Mouse (Mus musculus): ENCODE data around the gene Mrps15. TPM values are rescaled to one million over a fixed set of nuclear protein-coding genes. Genes with fewer than 3 reads are reported as not detected.
A peak's percentile ranks its signal among the peaks of the same experiment; 100 is the strongest.

The Mrps15 gene
- 10 to 100 TPM; 44.1 to 44.9 TPM for total RNA-seq (2021)

DNA sequence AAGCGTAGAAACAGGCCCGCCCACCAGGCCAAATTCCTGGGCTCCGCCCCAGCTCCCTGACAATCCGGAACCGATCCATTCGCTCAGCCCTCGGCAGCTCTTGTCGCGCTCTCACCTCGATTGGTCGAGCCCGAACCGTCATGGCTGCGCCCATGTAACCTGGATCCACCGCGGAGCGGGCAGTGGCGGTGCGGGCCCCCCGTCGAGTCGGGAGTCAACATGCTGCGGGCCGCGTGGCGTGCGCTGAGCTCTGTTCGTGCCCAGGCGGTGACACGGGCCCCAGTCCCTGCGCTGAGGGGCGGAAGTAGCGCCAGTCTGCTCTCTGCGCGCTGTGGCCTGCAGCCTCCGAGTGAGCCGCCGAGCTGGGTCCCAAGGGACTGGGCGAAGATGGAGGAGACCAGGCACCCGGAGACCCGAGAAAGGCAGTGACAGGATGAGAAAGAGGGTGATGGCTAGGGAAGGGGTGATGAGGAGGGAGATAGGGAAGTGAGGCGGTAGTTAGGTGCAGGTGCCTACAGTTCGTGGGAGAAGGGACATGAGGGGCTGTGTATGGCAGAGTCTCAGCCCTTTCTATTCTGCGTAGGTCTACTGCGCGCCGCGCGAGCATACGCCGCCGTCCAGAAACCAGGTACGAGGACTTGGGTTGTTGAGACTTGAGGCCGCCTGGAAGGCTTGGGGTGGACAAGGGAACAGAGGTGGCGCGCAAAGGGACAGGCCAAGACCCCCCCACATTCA lies at the start of gene Mrps15:
TSS of gene Mrps15 (plus strand) at position 75 of the 735 bp plus-strand sequence.
- peak; percentile 80 to 81 for DNase-seq

DNA sequence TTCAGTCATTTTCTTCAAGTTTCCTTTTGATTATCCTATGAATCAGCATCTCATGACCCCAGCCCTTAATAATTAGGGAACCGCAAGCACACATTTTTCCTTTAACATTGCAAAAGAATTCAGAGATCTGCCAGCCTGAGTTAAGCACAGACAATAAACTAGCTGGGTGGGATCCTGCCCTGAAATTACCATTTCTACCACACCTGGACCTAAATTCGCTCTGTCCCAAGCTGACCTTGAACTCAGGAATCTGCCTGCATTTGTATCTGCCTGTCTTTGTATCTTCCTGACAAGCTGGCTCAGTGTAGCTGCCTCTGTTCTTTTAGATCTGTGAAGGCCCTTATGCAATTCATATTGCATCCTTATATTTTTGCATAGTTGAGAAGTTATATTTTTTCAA lies 48.9 kb upstream of the Mrps15 start:
- no peak for DNase-seq

- DNase-seq: no peak
Observed at GRCm38 (mm10) chr4:126001311-126002199, 45.2 kb upstream of the Mrps15 start.

GRCm38 (mm10) chr4:126017676-126018332 lies 28.9 kb upstream of the Mrps15 start:
- DNase-seq: no peak

- no peak for DNase-seq
Observed at GRCm38 (mm10) chr4:126018966-126019538, 27.7 kb upstream of the Mrps15 start.

DNA sequence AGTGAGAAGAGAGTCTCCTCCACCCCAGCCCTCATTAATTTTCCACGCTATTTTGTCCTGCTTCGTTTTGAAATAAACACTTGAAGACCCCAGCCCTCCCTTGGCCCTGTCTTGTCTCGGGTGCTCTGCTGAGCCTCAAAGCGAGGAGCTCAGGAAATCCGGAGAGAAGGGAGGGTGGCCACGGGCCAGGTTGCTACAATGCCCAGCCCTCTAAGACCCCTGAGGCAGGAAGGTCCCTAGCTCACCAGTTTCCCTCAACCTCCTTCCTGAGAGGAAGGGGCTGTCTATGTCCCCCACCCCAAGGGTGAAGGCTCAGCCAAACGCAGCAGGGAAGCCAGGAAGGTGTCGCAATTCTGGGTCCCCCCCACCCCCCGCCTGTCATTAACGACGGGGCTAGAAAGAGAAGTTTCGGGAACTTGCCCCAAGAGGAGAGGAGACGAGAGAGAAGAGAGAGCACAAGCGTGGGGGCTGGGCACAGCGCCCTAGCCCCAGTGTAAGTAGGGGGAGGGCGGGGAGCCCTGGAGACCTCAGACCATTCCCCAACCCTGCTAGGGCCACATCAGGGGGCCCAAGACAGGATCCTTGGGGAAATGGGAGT lies 22.3 kb upstream of the Mrps15 start, which contains the start of gene Csf3r:
TSS of gene Csf3r (plus strand) at position 248 of the 598 bp plus-strand sequence.
- DNase-seq: peak in 1 of 2 experiments; percentile 9

GRCm38 (mm10) chr4:126025801-126026200 lies 20.9 kb upstream of the Mrps15 start:
- no peak for DNase-seq

DNA sequence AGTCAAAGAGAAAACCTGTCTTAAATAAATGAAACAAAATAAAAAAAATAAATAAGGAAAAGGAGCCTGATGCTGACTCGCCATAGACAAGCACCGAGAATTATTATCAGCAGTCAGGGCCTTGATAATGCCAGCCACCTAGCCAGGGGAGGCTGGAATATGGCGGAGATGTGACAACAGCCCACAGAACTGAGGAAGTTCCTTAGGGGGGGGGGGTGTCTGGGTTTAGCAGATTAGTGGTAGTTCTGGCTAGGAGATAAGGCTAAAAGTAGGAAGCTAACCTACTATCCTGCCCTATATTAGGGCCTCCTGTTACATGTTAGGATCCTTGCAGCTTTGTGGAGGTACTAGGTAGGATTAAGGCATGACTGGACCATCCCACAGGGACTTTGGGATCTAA lies 18.7 kb upstream of the Mrps15 start:
- no peak for DNase-seq

DNA sequence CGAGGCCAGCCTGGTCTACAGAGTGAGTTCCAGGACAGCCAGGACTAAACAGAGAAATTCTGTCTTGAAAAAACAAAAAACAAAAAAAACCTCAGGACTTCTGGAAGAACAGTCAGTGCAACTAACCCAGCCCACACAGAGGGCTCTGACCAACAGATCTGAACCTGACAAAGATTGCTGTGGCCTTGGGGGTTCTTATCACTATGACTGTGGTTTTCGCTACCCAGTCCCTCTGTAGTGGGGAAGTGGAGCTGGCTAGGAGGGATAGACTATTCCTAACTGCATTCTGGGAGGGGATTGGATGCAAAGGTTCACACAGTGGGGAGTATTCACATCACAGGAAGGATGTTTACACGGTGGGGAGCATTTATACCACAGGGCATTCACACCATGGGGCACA lies 17.7 kb upstream of the Mrps15 start:
- DNase-seq: no peak

GRCm38 (mm10) chr4:126030705-126031104 lies 16.0 kb upstream of the Mrps15 start:
- DNase-seq: no peak

- no peak for DNase-seq
Observed at GRCm38 (mm10) chr4:126035413-126035812, 11.3 kb upstream of the Mrps15 start.

DNA sequence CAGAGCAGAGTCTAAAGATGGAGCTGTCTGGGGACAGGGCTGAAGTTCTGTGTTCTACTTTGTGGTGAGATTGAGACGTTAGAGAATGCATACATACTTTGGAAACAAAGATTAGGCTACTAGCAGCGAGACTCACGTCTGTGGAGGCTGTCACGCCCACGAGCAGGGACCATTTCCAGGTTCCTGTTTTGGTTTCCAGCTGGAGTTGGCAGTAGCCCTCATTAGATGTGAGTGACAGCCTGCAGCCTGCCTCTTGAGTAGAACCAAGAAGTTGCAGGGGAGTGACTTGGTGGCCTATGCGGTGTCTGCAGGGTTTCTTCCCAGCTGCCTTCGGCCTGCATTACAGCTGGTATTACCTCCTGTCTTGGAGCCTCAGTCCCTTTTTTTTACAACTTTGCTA lies 4.9 kb downstream of the Mrps15 start:
- peak; percentile 63 for DNase-seq

DNA sequence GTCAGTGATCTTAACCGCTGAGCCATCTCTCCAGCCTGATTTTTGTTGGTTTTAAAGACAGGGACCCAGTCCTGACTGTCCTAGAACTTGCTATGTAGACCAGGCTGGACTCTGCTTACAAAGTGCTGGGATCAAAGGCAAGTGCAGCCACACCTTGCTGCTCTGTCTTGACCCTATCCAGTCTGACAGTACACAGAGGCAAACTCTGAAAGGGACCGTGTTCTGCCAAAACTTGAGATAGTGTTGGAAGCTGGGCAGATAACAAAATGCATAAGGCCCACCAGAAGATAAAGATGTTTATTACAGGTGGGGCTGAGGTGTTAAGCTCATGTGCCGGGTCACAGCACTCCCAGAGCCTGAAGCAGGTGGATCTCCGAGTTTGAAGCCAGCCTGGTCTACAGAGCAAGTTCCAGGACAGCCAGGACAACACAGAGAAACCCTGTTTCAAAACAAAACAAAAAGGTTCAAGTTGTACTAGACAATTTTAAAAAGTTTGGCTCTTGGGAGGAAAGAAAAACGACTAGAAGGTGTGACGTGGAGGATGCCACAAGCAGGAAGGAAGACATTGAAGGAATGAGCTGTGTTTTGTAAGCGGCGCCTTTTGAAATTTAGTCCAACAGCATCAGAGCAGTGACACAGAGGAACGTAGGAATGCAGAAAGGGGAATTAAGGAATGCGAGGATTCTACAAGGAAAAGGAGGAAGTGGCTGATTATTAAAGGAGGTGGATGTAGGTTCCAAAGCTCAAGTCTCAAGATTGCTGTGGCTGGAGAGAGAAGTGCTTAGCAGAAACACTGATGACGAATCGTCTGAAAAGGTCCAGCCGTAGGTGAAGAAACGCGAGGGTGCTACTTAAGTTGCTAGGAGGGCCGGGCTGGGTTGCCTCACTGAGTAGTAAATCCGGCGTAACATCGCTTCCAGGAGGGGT lies 10.7 kb downstream of the Mrps15 start:
- DNase-seq: no peak

GRCm38 (mm10) chr4:126058134-126058996 lies 11.6 kb downstream of the Mrps15 start, which contains the start of gene Oscp1:
Gene Oscp1, plus strand, starts transcription at chr4:126058565.
- DNase-seq: peak; percentile 91 to 93

DNA sequence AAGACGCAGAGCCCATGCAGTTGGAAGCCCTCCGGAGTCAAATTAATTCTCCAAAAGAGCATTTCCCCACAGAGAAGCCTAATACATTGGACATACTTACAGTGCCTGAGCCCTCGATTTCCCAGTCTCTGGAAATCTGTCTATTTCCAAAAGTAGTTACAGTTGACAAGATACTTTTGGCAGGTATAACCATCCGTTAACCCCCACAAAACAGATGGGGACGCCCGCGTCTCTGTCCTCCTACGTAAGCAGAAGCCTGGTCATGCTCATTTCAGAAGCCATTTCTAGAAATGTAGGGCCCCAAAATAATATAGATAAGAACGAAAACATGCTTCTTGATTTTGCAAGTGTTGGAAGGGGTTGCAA lies 12.3 kb downstream of the Mrps15 start:
- DNase-seq: peak; percentile 62 to 68

- no peak for DNase-seq
Observed at GRCm38 (mm10) chr4:126062856-126063255, 16.1 kb downstream of the Mrps15 start.

GRCm38 (mm10) chr4:126065241-126065640 lies 18.5 kb downstream of the Mrps15 start:
- DNase-seq: peak; percentile 48 to 55

DNA sequence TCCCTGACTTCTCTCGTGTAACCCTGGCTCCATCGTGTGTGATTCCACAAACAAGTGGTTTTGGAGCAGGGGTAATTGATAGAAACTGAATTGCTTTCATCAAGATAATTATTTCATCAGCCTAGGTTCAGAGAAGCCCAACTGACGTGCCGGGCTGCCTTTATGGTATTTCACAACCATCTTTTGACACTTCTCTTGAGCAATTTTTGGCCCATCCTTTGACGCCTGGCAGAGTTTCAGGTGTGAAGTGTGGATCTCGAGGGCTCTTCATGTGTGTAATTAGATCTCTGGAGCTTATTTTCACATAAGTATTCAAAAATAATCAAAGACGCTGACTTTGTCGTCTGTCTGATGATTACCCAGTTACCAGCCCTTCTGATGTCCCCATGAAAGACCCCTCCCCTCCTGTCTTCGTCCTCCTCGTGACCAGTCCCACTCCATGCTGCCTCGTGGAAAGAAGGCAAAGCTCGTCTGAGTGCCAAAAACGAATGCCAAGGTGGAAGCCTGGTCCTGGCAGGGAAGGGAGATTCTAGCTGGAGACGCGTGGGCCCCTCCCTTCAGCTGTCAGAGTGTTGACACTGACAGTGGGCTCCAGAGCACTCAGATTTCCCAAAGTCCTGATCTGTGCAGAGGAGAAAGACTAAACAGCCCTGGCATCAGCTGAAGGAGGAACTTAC lies 20.8 kb downstream of the Mrps15 start:
- no peak for DNase-seq

DNA sequence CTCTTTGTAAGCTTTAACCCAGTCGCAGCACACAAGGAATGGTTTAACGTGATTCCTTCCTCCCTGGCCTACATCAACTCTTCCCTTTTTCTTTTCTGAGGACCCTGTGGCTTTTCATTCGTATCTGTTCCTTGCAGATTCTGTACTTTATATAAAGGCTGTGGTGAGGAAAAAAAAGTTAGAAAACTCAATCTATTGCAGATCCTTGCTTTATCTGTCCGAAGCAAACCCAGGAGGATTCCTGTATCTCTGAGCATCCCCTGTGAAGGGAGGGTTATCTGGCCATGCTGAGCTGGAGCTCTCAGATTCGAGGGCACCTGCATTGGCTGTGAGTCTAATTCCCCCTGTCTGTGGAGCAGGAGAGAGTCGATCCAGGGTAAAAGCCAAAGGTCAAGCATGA lies 22.1 kb downstream of the Mrps15 start:
- no peak for DNase-seq
